Mouse (Mus musculus): ENCODE results near the gene Ano6.
A peak's percentile ranks its signal among the peaks of the same experiment; 100 is the strongest.

Ano6 gene

DNA sequence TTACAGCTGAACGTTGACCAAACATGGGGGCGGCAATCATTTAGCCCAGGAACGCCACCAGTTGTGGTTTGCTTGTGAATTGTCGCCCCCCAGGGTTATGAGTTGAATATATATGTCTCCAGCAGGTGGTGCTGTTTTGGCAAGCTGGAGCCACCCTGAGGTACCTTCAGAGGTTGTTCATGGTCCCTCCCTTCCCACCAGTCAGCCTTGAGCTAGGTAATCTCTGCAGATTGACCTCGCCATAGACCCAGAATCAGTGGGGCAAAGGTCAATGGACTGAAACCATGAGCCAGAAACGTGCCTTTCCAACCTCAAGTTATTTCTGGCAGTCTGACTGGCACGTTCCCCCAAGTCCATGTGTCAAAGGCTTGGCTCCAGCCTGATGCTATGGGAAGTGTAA lies 22.8 kb upstream of the Ano6 start:
- no peak for DNase-seq (ENCODE audit: extremely low read depth, low read depth)

DNA sequence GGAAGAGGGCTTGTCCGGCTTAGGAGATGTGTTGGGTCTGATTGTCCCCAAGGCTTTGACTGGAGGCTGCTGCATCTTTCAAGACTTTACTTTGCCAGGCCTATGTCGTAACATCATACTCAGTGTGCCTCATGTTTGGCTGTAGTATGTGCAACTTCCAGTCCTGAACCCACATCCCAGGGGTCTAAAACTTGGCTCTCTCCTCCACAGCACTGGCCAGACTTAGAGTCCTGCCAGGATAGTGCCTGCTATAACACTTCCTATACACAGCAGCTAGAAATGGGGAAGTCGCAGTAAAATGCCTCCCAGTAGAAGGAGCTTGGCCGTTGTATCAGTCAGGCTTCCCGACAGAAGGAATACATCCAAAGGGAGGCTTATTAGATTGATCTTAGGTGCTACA lies 21.9 kb upstream of the Ano6 start:
- DNase-seq (ENCODE audit: extremely low read depth, low read depth), result peak; percentile 60

DNA sequence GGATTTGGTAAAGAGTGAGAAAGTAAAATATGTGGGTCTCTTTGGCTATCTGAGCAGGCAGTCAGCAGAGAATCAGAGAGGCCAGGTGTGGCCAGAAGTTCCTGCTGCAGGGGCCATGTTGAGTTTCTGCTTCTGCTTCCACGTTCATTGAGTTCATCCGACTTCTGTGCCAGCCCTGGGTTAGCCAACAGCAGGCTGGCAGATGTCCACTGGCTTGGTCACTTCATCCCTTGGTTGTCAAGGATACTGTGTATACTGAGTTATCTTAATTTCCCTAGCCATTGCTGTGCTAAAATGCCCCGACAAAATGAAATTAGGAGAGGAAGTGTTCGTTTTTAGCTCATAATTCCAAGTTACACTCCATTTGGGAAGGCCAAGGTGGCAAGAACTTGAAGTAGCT lies 21.1 kb upstream of the Ano6 start:
- DNase-seq (ENCODE audit: extremely low read depth, low read depth), result no peak

DNA sequence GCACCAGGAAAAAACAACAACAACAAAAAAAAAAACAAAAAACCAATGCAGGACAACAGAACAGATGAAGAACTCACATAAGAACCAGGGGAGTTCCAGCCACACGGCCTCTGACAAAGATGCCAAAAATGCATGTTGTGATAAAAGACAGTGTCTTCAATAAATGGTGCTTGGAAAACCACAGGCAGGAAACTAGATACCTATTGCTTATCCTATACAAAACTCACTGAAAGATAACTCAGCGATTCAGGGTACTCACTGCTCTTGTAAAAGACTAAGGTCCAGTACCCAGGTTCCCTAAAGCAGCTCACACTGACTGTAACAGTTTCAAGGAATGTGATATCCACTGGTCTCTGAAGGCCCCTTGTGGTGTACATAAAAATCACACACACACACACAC lies 20.3 kb upstream of the Ano6 start:
- DNase-seq (ENCODE audit: extremely low read depth, low read depth), result no peak

DNA sequence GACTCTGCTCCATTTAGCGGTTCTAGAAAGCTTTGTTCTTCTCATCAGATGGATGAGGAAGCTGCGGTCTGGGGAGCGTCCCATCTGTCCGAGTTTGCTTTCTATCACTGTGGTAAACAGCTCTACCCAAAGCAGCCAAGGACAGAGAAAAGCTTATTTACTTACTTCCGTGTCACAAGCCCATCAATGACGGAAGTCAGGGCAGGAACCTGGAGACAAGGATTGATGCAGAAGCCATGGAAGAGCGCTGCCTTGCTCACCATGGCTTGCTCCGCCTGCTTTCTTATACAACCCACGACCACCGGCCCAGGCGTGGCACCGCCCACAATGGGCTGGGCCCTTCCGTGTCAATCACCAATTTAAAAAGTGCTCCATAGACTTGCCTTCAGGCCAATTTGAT lies 18.3 kb upstream of the Ano6 start:
- peak; percentile 94 for DNase-seq (ENCODE audit: extremely low read depth, low read depth)

DNA sequence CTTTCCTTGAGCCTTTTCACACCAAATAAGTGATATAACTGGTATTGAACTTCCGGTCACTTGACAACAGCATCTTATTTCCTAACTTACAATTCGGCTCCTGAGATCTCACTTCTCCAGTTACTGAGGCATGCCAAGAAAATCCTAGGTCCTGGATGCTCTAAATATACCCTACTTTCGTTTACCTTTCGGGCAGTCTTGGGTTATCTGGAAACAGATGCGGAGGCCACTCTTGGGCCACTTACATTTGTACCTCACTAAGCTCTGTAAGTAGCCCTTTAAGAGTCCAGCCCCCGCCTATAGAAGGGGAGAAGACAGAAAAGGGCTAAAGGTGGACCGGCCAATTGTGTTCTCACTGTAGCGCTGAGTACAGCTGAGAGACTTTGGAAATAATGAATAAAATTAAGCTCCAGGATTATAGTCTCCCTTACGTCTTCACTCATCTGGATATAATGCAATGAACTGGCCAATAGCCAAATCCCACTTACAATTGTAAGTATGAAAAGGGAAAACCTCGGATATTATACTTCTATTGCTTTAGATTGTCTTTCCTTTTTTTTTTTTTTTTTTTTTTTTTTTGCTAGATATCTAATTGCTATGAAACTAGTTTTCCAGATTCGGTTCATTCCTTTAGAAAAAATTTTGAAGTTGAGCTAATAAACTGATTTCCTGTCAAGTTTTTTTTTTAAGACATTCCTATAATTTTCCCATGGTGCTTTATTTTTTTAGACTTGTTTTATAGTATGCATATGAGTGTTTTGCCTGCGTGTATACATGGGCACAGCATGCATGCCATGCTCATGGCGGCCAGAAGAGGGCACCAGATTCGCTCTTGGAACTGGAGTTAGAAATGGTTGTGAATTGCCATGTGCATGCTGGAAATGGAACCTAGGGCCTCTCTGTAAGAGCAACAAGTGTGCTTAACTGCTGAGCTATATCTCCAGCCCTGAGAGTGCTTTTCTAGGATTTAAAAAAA lies 17.5 kb upstream of the Ano6 start:
- peak; percentile 96 for DNase-seq (ENCODE audit: extremely low read depth, low read depth)

DNA sequence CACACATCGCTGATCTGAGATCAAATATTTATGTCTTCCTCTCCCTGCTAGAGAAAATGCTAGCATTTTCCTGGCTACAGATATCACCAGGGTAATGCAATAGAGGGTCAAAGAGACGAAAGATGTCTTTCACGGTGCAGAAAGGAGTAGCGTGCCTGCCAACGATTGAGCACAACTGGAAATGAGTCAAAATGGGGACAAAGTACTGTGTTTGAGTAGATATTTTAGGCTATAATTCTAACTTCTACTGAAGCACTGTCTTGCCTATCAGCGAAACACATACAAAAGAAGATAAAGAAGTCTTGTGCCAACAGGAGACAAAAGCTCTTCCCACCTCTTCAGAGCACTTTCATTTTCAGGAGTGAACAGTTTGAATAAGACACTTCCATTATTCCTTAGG lies 16.4 kb upstream of the Ano6 start:
- DNase-seq (ENCODE audit: extremely low read depth, low read depth), result no peak

DNA sequence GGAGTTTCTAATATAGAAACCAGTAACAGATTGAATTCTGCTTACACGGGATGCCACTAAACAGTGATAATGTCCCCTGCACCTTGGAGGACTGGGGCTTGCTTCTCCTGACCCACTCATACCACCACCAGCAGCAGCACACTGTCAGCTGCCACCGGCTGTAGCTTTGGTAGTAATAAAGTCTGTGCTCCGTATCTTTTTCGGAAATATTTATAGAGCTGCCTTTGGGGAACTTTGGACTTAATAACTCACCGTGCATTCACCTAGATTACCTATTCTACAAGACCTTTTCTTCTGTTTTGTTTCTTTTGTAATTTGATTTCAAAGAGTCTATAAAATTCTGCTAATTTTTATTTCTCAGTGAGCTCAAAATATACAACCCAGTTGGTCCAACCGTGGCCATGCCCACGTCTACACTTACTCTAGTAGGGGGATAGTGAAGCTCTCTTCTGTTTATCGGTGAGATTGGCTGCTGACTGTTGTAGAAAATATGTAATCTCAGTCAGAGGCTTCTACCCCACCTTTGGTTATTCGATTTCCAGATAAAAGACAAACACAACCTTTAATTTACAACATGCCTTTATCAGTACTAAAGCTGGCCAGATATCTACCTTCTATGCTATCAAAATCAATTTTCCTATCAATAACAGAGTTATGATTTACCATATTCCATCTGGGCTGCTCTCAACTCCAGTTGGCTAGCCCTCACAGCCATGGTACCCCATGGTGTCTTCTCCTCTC lies 15.8 kb upstream of the Ano6 start:
- DNase-seq (ENCODE audit: extremely low read depth, low read depth), result no peak

DNA sequence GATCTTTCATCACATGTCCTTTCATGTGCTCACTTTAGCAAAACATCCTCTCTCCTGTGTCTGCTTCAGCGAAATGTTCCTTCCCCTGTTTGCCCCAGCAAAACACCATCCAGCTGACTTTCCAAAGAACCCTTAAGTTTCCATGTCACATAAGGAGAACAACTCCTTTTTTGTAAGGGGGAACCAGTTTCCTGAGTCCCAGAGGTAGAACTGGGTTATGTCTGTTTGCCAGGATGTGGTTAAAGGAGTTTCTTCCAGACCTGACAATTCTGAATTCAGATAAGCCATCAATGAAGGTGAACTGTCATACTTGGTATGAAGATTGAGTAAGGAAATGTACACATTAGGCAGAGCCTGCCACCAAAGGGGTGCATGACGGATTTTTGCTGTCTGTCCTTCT lies 12.9 kb upstream of the Ano6 start:
- no peak for DNase-seq (ENCODE audit: extremely low read depth, low read depth)

DNA sequence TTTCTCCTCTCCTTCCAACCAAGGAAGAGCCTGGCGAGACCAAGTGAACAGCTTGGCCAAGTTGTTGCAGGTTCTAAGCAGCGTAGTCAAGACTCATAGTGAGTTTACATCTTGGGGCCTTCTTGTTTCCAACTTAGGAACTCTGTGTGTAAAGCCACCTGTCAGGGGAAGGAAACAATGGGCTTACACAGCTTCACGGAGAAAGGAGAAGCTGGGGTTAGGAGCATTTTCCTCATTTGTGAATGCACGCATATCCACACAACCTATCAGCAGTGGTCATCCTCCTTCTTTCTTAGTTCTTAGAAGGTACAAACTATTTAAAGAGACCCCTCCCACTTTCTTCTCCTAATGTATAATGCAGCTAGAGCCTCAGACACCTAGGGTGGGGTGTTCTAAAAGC lies 11.9 kb upstream of the Ano6 start:
- DNase-seq (ENCODE audit: extremely low read depth, low read depth), result no peak

DNA sequence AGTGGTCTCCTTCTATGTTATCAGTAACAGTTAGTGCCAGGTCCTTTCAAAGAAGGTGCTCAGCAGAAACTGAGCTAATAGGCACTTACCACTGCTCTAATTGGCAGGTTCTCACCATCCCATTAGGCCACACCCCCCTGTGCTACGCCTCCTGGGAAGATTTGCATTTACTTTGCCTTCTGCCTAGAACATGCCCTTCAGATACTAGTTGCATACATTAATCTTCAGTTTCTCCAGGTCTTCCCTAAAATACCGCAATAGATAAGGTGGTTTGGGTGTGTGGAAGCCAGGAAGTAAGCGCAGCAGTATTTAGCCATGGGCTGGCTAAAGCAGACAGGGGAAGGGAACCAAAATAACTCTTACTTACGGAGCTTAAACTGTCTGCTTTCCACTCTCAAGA lies 4.0 kb upstream of the Ano6 start:
- peak; percentile 68 for DNase-seq (ENCODE audit: extremely low read depth, low read depth)

DNA sequence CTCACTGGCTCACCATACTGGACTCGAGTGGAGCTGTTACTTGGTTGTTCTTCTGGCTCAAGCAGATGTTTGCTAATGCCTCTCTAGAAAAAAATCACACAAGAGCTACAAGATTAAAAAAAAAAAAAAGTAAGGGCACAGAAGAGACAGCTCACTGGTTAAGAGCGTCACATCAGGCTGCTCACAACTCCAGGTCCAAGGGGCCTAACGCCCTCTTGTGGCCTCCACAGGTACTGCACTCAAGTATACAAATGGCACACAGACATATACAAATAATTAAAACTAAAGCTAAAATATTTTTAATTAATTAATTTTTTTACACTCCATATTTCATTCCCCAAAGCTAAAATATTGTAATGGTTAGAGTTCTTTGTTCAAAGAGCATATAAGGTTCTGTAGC lies 3.1 kb upstream of the Ano6 start:
- DNase-seq (ENCODE audit: extremely low read depth, low read depth), result no peak

DNA sequence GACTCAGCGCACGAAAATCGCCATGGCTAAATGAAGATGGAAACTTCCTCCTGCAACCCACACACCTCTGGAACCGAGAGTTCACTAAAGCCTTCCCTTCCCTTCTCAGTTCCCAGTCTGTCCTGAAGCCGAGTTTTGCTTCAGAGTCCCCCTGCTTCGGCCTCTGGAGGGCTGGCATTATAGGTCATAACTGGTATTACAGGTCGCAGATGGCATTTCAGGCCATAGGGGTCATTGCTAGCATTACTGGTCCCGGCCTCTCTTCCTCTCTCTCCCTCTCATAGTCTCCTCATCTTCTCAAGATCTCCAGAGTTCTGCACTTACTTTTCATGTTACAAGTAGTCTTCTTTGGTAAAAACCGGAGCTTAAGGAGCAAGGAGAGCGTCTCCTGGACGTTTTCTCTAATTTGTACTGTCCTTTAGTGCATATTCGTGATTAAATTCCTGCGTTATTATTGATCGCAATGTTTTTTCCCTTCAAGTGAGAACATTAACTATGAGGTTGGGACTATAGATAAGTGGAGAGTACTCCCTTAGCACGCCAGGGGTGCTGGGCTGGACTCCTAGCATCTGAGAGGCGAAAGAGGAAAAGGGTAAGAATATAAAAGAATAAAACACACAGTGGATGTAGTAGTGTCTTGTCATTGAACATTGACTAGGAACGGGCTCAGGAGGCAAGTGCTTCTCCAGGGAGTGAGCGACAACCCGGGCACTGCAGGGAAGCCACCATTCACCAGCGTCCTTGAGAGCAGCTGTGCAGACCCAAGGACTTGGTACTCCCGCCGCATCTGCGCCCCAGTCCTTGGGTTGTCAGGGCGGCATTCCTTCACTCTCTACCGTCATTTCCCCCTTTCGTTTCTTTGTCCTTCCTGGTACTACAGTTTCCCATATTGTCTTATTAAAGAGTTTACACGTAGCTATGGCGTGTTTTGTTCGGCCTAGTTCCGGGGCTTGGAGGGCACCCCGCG lies 798 bp upstream of the Ano6 start:
- peak; percentile 83 for DNase-seq (ENCODE audit: extremely low read depth, low read depth)

DNA sequence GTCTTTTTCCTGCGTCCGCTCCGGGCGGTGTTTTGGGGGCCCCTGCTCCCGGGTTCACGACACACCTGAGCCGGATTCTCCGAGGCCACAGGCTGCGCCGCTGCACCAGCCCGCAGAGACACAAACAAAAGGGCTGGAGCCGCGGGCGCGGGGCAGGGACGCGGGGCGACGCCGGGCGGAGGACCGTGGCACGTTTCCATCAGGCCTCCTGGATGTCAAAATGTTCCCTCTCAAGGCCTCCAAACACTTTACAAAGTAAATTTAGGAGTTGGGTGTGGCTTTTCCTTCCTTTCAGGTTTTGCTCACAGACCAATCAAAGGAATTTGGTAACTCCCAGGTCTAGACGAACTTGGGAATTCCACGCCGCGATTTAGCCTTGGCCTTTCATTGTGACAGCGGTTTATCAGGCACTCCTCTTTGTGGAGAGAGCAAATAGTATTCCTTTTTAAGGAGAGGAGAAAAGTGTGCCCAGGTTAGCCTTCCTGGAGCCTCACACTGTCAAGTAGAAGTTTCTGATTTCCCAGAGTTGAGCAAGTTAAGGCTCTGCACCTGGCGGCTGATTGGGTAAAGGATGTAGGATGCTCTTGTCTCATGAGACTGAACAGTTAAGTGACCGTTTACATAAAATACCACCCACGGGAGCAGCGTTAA lies 623 bp downstream of the Ano6 start:
- no peak for DNase-seq (ENCODE audit: extremely low read depth, low read depth)

DNA sequence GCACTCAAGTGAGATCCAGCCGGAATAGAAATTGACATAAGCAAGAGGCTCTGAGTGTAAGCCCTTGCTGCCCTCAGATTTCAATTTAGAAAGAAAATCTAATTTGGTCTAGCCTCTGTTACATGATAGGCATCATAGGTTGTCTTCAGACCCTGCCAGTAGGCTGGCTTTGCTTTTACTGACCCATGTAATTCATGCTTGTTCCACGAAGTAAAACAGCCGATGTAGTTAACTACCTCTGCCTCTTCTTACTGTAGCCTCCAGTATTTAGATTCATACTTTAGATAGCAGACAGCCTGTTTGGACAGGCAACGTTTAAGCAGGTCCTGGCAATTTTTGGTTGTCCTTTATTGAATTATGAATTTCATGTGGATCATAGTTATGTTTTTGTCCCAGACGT lies 1.2 kb downstream of the Ano6 start:
- peak; percentile 62 for DNase-seq (ENCODE audit: extremely low read depth, low read depth)

DNA sequence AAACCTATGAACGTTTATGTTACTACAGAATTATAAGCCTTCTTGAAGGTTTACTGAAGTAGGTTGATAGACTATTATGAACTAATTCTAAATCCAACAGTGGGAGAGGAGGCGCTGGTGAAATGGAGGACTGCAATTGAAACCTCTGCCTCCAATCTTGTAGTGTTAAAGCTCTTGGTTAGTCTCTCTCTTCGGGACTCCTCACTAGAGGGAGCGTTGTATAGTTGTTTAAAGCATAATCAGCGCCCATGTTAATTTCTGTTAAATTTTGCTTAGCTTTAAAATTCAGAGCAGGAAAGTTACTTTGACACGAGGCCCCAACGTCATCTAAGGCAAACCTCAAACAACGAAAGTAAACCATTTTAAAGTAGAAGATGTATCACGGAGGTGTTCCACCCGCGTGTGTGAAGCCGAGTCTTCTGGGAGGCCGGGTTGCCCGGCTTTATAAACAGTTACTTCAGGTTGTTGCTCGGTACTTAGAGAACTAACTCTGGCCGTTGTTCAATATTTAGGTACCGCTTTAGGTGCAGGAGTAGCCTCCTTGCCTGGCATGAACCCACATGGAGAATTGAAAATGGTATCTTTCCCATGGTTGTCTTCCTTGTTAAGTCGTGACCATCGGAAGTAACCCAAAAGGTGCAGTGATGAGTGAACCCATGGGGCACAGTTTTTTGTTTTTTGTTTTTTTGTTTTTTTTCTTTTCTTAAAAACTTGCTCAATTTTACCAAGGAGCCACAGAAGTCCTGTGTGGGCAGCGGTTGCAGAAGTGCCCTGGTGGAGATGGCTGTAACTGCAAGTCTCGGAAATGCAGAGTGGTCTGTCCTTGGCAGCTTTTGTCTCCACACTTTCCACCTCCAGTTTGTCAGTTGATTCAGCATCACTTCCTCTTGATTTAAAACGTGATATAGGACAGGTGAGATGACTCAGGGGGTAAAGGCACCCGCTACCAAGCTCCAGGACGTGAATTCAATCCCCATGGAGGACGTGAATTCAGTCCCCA lies 1.9 kb downstream of the Ano6 start:
- peak; percentile 85 for DNase-seq (ENCODE audit: extremely low read depth, low read depth)

DNA sequence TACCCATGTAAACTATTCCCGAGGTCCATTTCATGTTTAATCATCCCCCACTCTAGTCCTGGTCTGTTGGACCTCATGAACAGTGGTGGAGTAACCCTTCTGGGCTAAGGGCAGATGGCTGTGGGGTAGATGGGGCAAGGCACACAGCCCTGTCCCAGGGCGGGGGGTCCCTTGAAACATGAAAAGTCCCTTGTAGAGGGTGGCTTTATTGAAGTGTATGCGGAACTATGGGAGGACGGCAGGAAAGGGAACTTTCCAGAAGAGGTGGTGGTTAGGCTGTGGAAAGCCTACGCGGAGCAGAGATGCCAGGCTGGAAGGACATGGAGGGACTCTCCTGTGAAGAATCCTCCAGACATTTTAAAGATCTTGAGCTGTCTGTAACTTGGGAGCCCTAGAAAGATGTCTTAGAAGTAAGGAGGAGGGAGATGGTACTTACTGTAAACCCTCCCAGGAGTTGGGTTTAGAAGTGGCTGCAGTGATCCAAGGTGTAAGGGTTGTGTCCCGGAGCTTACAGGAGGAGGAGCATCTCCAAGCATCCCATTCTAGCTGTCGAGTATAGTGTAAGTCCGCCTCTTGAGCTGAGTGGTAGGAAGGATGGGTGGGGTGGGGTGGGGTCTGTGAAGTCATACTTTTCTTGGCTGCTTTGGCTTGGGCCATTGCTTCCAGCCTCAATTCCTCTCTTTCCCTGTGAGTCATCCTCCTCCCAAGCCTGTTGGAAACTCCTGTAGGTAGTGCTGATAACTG lies 3.3 kb downstream of the Ano6 start:
- DNase-seq (ENCODE audit: extremely low read depth, low read depth), result peak; percentile 80

DNA sequence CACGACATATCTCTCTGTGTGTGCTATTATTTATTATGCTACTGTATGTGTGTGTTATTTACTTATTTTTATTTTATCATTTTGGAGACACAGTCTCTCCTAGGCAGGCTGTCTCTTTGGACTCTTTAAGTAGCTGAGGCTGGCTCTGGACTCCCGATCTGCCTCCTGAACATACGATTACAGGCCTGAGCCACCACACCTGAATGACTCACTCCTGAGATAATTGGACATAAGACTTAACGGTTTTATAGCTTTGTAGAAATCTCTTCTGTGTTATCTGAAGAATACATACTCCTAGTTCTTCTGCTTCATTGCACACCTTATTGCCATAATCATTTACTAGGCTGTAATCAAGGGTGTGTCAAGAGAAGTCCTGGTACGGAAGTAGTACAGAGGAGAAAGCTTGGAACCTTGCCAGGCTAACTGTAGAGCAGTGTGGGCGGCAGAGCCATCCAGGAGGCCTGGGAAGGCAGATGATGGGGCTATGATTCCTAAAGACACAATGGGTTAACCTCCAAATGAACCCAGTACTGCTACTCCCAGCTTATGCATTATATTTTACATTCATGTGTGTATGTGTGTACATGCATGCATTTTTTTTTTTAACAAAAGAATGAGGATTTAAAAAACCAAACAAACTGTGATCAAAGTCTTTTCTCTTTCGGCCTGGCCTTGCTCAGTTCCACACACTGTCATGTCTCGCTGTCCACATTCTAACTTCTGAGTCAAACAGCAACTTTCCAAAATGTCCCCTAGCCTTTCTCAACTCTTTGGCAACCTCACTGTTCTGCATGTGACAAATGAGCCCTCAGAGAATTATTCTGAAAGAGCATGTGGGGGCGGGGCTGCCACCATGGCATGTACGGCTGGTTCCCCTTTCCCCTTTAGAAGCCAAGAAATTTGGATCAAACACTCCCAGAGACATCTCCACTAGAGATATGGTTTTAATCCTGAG lies 4.2 kb downstream of the Ano6 start:
- peak; percentile 100 for DNase-seq (ENCODE audit: extremely low read depth, low read depth)

All from MEL-GATA-1-ER (cell line).